Mouse (Mus musculus) liver, postnatal 0 days (tissue): ENCODE results near the gene Zfp384. TPM values are rescaled to one million over a fixed set of nuclear protein-coding genes. Genes with fewer than 3 reads are reported as not detected.
A peak's percentile ranks its signal among the peaks of the same experiment; 100 is the strongest.
"Not testable (repeated sequence)": the region's sequence is repeated elsewhere in the genome, so short reads cannot be mapped to it uniquely, and the experiment has no call there.

Source experiments
- ATAC-seq: fragments of 200-750 bp; cut with Nextera tagmentation; 2 replicates; pipeline ENCODE4 v1.8.0; 2017; ENCODE audit warnings: mild to moderate bottlenecking, moderate library complexity
- DNase-seq: peaks from one replicate; pipeline ENCODE4 v3.0.0-alpha.2; 2016
- H3K27ac ChIP-seq: fragments of 300-500 bp; sonication (generic); 2 replicates; pipeline ENCODE4 v1.5.1; 2014; ENCODE audit warnings: antibody characterized with exemption, moderate library complexity, mild to moderate bottlenecking, low read depth
- H3K27me3 ChIP-seq: fragments of 300-500 bp; sonication (generic); 2 replicates; pipeline ENCODE4 v1.6.1; 2014; ENCODE audit warnings: low read length, control low read depth, mixed read lengths; ENCODE audit not compliant: insufficient read depth
- H3K36me3 ChIP-seq: fragments of 300-500 bp; sonication (generic); replicated peaks from 2 replicates; pipeline ENCODE4 v1.6.1; 2014; ENCODE audit warnings: mild to moderate bottlenecking, control low read depth, low read length, moderate library complexity, mixed read lengths; ENCODE audit not compliant: insufficient read depth
- H3K4me1 ChIP-seq: fragments of 300-500 bp; sonication (generic); 2 replicates; pipeline ENCODE4 v1.6.1; 2014; ENCODE audit warnings: antibody characterized with exemption, mild to moderate bottlenecking, control low read depth; ENCODE audit not compliant: insufficient read depth
- H3K4me2 ChIP-seq: fragments of 300-500 bp; sonication (generic); 2 replicates; pipeline ENCODE4 v1.6.1; 2014; ENCODE audit warnings: low read depth, mild to moderate bottlenecking, low read length, moderate library complexity, mixed read lengths
- H3K4me3 ChIP-seq: fragments of 300-500 bp; sonication (generic); 2 replicates; pipeline ENCODE4 v1.5.1; 2014; ENCODE audit warnings: low read depth, low read length
- H3K9ac ChIP-seq: fragments of 300-500 bp; sonication (generic); replicated peaks from 2 replicates; pipeline ENCODE4 v1.6.1; 2014; ENCODE audit warnings: mild to moderate bottlenecking, moderate library complexity
- H3K9me3 ChIP-seq: fragments of 300-500 bp; sonication (generic); 2 replicates; pipeline ENCODE4 v1.6.1; 2016; ENCODE audit warnings: mild to moderate bottlenecking, control low read depth, low read length, mixed read lengths
- CTCF ChIP-seq: sonication (generic); IDR thresholded peaks from 2 replicates; pipeline ENCODE4 v1.5.1; 2016; ENCODE audit warnings: antibody characterized with exemption, low read depth
- EP300 ChIP-seq: IDR thresholded peaks from 2 replicates; pipeline ENCODE4 v1.6.1; 2016; ENCODE audit warnings: antibody characterized with exemption, low read depth, mild to moderate bottlenecking
- WGBS: fragments of 180-500 bp; shearing (Covaris S2); extraction: QIAGEN DNeasy Blood & Tissue Kit; methylation state at CpG from one replicate; pipeline ENCODE4 v1.1.7; 2014; ENCODE audit not compliant: insufficient replicate concordance; 5-methylcytosine and 5-hydroxymethylcytosine counted together
- polyA plus RNA-seq: library from polyadenylated mRNA; unstranded; fragments of >200 nt; fragmentation: Nextera tagmentation; extraction: Ambion mirVana; gene quantifications from 2 replicates; pipeline ENCODE4 v1.2.1, GENCODE M21; 2015

The Zfp384 gene
- polyA plus RNA-seq, 1 experiment from 2014 or later: 3.3 TPM

DNA sequence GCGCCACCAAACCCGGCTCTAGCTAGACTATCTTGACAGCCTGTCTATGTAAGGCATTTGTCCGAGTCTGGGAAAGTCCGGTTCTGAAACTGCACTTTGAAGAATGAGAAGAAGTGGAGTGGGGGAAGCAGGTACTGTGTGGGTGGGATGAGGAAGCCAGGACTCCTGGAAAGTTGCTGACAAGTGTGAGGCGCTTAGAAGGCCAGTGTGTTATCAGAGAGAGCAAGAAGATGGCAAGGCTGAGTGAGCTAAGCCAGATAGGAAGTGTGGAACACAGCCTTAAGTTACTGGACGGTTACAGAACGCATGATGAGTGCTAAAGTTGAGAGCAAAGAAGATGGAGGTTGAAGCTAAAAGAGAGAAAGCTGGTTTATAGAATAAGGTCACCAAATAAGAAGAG lies 33.1 kb downstream of the Zfp384 start:
- WGBS: 70% methylated on average over 7 of the region's 7 CpGs
- Histone ChIP-seq H3K4me3 (no peak overlapping the region), H3K9ac (no peak overlapping the region), H3K4me1 (peaks cover 26% of the 10 kb centered on the region), H3K27me3 (no peaks in the 10 kb centered on the region), H3K9me3 (no peaks in the 10 kb centered on the region), H3K27ac (no peak overlapping the region), H3K36me3 (peaks cover 34% of the 10 kb centered on the region), H3K4me2 (no peak overlapping the region)
- TF ChIP-seq EP300 (no peak), CTCF (no peak)
- DNase-seq (no peak), ATAC-seq (no peak)

DNA sequence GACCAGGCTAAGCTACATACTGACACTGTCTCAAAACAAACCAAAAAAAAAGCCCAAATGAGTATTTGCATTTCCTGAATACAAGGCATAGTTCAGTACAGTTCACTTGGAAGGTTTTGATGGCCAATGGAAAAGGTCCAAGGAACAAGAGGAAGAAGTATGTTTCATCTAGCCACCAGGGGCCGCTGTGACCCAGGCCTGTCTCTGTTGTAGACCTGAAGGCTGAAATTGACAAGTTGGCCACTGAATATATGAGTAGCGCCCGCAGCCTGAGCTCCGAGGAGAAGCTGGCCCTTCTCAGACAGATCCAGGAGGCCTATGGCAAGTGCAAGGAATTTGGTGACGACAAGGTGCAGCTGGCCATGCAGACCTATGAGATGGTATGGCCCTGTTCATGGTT lies 37.7 kb downstream of the Zfp384 start:
- ATAC-seq: peak; percentile 59
- DNase-seq: peak; percentile 85
- peaks cover 65% of the 10 kb centered on the region for H3K36me3 ChIP-seq

GRCm38 (mm10) chr6:125049678-125050077 lies 40.7 kb downstream of the Zfp384 start, which contains the start of gene Acrbp:
Gene Acrbp (plus strand): TSS chr6:125049689.
- no peak within 1 kb of the TSS for H3K9ac ChIP-seq
- H3K36me3 ChIP-seq: peaks cover 64% of the 10 kb centered on the region
- 66% methylated on average over 20 of the region's 20 CpGs for WGBS
- H3K4me2 ChIP-seq: no peak within 1 kb of the TSS
- no peak for TF ChIP-seq EP300
- TF ChIP-seq CTCF: no peak
- ATAC-seq (no peak), DNase-seq (no peak)
- H3K9me3 ChIP-seq: no peaks in the 10 kb centered on the region
- no peak within 1 kb of the TSS for H3K4me3 ChIP-seq
- no peaks in the 10 kb centered on the region for H3K4me1 ChIP-seq
- no peaks in the 10 kb centered on the region for H3K27me3 ChIP-seq
- no peak within 1 kb of the TSS for H3K27ac ChIP-seq

More for the DNA sequence above, 37.7 kb downstream of the Zfp384 start:
- TF ChIP-seq CTCF (peak; percentile 96), EP300 (no peak)
- Histone ChIP-seq H3K27ac (no peak overlapping the region), H3K4me2 (no peak overlapping the region), H3K4me3 (no peak overlapping the region), H3K9me3 (no peaks in the 10 kb centered on the region), H3K4me1 (peaks cover 3% of the 10 kb centered on the region; the same call in 1 of the 2 replicates), H3K27me3 (no peaks in the 10 kb centered on the region), H3K9ac (no peak overlapping the region)
- WGBS: 36% methylated on average over 5 of the region's 5 CpGs

- DNase-seq (no peak), ATAC-seq (no peak)
- WGBS: 76% methylated on average over 5 of the region's 5 CpGs
- H3K36me3 ChIP-seq: peaks cover 56% of the 10 kb centered on the region
- no peak overlapping the region for H3K9ac ChIP-seq
- H3K4me3 ChIP-seq: no peak overlapping the region
- H3K4me2 ChIP-seq: no peak overlapping the region
- H3K27me3 ChIP-seq: no peaks in the 10 kb centered on the region
- no peak overlapping the region for H3K27ac ChIP-seq
- no peak for TF ChIP-seq EP300
- TF ChIP-seq CTCF: peak; percentile 52
- H3K4me1 ChIP-seq: no peaks in the 10 kb centered on the region
- H3K9me3 ChIP-seq: no peaks in the 10 kb centered on the region
Observed at GRCm38 (mm10) chr6:125051237-125051636, 42.3 kb downstream of the Zfp384 start.

GRCm38 (mm10) chr6:125061493-125061892 lies 52.5 kb downstream of the Zfp384 start:
- ATAC-seq (no peak), DNase-seq (no peak)
- no peak overlapping the region for H3K4me2 ChIP-seq
- no peak for TF ChIP-seq CTCF
- no peak for TF ChIP-seq EP300
- 0 out of 2 replicates have a peak, but pooled peaks cover 4% of the 10 kb centered on the region for H3K27me3 ChIP-seq
- no peaks in the 10 kb centered on the region for H3K36me3 ChIP-seq
- H3K4me1 ChIP-seq: no peaks in the 10 kb centered on the region
- H3K9ac ChIP-seq: no peak overlapping the region
- H3K4me3 ChIP-seq: no peak overlapping the region
- 54% methylated on average over 6 of the region's 6 CpGs for WGBS
- no peaks in the 10 kb centered on the region for H3K9me3 ChIP-seq
- no peak overlapping the region for H3K27ac ChIP-seq

GRCm38 (mm10) chr6:125062511-125062910 lies 53.6 kb downstream of the Zfp384 start:
- H3K27ac ChIP-seq: no peak overlapping the region
- H3K9ac ChIP-seq: no peak overlapping the region; the same call in 1 of the 2 replicates
- H3K4me2 ChIP-seq: no peak overlapping the region
- 0 out of 2 replicates have a peak, but pooled peaks cover 4% of the 10 kb centered on the region for H3K27me3 ChIP-seq
- 66% methylated on average over 5 of the region's 5 CpGs for WGBS
- no peak overlapping the region for H3K4me3 ChIP-seq
- no peak for TF ChIP-seq CTCF
- TF ChIP-seq EP300: no peak
- DNase-seq: no peak
- no peak for ATAC-seq
- no peaks in the 10 kb centered on the region for H3K36me3 ChIP-seq
- H3K4me1 ChIP-seq: no peaks in the 10 kb centered on the region
- H3K9me3 ChIP-seq: no peaks in the 10 kb centered on the region

DNA sequence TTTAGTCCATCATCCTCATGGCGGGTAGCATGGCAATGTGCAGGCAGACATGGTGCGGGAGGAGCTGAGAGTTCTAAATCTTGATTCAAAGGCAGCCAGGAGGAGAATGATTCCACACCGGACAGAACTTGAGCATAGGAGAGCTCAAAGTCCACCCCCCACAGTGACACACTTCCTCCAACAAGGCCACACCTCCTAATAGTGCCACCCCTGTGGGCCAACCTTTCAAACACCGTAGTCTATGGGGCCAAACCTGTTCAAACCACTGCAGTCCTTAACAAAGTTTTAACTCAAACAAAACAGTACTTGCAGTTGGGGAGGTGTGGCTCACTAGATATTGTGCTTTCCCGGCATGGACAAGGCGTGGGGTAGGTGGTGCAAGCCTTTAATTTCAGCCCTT lies 55.0 kb downstream of the Zfp384 start:
- Histone ChIP-seq H3K4me3 (no peak overlapping the region), H3K27ac (no peak overlapping the region), H3K36me3 (no peaks in the 10 kb centered on the region), H3K4me1 (peaks cover 4% of the 10 kb centered on the region; the same call in 1 of the 2 replicates), H3K4me2 (no peak overlapping the region), H3K9me3 (no peaks in the 10 kb centered on the region), H3K27me3 (0 out of 2 replicates have a peak, but pooled peaks cover 4% of the 10 kb centered on the region), H3K9ac (no peak overlapping the region)
- DNase-seq (no peak), ATAC-seq (no peak)
- 73% methylated on average over 6 of the region's 6 CpGs for WGBS
- TF ChIP-seq CTCF (no peak), EP300 (no peak)

GRCm38 (mm10) chr6:125065223-125065622 lies 56.3 kb downstream of the Zfp384 start:
- WGBS: no CpG with 5 or more reads among the region's 1 CpGs
- H3K36me3 ChIP-seq, H3K4me3 ChIP-seq, ATAC-seq, H3K9ac ChIP-seq, H3K4me1 ChIP-seq, H3K27ac ChIP-seq, H3K27me3 ChIP-seq, DNase-seq, H3K4me2 ChIP-seq, H3K9me3 ChIP-seq: not testable (repeated sequence)
